Mouse (Mus musculus): ENCODE measurements around the gene Mrpl39. TPM values are rescaled to one million over a fixed set of nuclear protein-coding genes. Genes with fewer than 3 reads are reported as not detected.

Mrpl39 gene
- polyA plus RNA-seq (2012): 192 and 215 TPM in 2 replicates

GRCm38 (mm10) chr16:84735166-84736105, at the start of gene Mrpl39:
TSS of gene Mrpl39 (minus strand) at chr16:84735742.

GRCm38 (mm10) chr16:84774003-84774703, 38.6 kb upstream of the Mrpl39 start, which contains the start of gene Jam2:
TSS of gene Jam2 (plus strand) at chr16:84774123.

Other genes with a start within 250 kb of the Mrpl39 start
- gene A730009L09Rik, start 220.6 kb downstream of the Mrpl39 start, polyA plus RNA-seq (2012): not detected in 2 replicates
- 0.05 and 0.17 TPM in 2 replicates for gene Jam2, start 38.4 kb upstream of the Mrpl39 start, polyA plus RNA-seq (2012)
- gene Gabpa, start 99.2 kb upstream of the Mrpl39 start, polyA plus RNA-seq (2012): 5.2 and 7.1 TPM in 2 replicates
- 94.0 and 121 TPM in 2 replicates for gene Atp5j, start 99.9 kb upstream of the Mrpl39 start, polyA plus RNA-seq (2012)